Mouse (Mus musculus) ES-Bruce4 (cell line): Measurements from ENCODE around the gene Olfr556.

ENCODE experiments used
- CTCF ChIP-seq: IDR thresholded peaks from one replicate; pipeline ENCODE4 v1.8.1; 2011; ENCODE audit warnings: low read depth, low read length
- POLR2A ChIP-seq: IDR thresholded peaks from one replicate; pipeline ENCODE4 v1.8.1; 2011; ENCODE audit warnings: low read length; ENCODE audit not compliant: insufficient read depth

DNA sequence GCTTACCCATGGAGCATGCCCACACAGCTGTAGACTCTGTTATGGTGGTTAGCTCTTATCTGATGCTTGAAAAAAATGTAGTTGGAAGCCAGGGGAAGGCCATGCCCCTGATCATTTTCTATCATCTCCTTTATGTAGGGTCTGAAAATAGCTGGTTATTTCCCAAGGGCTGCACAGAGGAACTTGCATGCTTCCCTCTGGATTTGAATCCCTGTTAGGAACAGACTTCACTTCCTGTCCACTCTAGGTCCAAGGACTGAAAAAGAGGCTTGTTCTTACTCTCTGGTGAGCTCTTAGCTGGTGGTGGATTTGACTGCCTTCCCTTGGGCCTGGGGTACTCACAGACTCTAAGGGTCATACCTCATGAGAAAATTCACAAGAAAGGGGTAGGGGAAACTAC is 46.6 kb upstream of the Olfr556 start, which contains the start of gene Olfr553:
- TF ChIP-seq CTCF (no peak), POLR2A (no peak)
